Mouse (Mus musculus): Measurements from ENCODE around the gene Ccdc63.
A peak's percentile ranks its signal among the peaks of the same experiment; 100 is the strongest.

Ccdc63 gene

DNA sequence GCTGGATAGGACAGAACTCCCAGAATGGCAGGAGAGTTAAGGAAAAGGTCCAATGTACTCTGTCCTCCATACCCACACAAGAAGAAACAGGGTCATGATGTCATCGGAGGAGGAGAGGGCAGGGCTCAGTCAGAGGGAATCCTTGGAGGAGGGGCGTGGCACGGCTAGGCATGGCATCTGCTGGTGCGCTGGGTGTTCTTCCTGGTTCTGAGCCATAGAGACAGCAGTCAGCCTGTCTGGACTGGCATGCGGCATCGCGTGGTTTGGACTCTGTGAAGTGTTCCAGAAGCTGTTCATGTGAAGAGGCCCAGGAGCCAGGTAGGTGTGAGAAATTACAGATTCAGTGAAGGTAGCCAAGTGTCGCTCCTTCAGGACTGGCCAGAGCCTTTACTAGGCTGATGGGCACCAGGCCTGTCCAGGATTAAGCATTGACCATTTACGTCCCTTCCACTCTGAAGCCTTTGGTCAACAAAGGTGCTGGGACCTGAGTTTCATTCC lies 25.3 kb downstream of the Ccdc63 start:
- DNase-seq, result peak; percentile 89

DNA sequence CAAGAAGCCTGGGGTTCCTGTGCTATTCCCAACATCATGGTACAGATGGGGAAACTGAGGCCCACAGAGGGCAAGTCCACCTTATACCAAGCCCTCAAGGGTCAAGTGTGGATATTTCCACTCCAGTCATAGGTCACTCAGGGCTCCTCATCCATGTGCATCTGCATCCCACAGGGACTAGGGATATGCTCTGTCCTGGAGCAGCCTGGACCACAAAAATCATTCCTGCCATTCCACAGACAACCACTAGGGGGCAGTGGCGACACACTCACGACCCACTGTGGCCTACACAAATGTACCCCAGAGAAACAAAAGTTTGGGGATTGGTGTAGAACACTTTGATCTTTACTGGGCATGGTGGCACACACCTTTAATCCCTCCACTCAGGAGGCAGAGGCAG lies 26.4 kb downstream of the Ccdc63 start:
- DNase-seq, result peak; percentile 93

DNA sequence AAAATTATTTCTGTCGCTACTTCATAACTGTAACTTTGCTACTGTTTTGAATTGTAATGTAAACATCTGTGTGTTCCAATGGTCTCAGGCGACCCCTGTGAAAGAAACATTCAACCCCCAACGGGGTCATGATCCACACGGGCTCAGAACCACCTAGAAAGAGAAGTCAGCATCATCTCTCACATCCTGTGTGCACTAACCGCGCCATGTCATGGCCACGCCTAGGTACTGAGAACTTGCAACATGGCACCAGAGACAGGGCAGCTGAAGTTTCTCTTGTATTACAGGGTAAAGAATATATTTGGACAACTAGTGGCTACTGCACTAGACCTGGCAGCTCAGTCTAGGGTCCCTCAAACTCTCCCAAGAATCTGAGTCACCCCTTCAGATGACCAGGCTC lies 27.2 kb downstream of the Ccdc63 start:
- peak; percentile 85 for DNase-seq

DNA sequence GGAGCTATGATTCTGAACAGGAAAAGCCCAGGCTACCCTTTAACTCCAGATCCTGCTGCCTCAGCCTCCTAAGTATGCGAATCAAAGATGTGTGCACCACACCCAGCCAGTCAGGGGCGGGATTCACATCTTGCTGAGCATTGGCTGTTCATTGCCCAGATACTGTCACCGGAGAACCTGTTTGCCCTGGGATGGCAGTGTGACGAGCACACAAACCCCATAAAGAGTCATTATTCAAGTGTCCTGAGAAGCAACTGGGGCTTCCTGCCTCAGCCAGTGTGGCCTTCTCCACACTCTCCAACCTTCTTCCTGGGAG lies 28.7 kb downstream of the Ccdc63 start:
- DNase-seq, result no peak

DNA sequence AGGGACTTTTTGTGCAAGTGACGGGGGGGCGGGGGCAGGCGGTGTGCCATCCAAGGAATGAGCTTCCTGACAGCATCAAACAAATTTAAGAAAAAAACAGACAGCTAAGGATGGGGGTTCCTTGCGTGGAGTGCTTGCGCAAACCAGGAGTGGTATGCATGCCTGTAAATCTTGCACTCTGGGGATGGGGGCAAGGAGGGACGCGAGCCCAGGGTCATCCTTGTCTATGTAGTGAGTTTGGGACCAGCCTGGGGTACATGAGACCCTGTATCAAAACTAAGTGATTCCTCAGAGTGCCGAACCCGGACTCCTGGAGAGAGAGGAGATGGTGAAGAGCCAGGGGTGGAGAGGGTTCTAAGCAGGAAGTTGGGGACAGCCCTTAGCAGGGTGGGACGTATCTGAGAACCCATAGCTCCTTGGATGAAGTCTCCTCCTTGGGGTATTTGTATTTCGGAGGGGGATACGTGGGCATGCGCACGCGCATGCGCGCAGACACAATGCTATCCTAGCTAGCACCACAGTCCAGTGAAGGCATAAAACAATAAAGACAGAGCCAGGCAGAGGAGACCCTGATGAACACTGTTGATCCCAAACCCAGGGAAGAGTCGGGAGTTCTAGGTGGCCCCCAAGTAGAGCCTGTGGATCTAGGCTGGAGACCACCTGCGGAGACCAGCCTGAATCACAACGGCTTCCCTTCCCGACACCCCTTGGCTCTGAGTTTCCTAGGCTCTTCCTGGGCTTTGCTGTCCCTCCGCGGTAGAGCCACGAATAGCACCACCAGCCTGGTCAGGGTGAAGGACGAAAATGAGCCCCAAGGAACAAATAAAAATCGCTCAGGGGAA lies 29.3 kb downstream of the Ccdc63 start:
- peak; percentile 92 for DNase-seq

DNA sequence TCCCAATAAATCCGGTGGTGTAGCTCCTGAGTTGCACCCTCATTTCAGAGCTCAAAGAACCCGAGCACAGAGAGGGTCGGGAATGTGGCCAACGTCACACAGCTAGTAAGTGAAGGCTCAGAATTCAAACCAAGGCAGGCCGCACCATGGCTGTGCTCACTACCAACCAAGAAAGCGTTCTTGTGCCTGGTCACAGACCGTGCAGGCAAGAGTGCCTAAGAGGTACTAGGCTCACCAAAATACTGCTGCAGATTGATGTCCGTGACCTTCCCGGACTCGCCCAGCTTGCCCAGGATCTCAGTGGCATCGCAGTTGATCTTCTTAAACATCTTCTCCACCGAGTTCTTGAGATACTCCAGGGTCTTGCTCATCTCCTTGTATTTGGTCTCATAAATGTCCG lies 30.0 kb downstream of the Ccdc63 start:
- peak; percentile 89 for DNase-seq

DNA sequence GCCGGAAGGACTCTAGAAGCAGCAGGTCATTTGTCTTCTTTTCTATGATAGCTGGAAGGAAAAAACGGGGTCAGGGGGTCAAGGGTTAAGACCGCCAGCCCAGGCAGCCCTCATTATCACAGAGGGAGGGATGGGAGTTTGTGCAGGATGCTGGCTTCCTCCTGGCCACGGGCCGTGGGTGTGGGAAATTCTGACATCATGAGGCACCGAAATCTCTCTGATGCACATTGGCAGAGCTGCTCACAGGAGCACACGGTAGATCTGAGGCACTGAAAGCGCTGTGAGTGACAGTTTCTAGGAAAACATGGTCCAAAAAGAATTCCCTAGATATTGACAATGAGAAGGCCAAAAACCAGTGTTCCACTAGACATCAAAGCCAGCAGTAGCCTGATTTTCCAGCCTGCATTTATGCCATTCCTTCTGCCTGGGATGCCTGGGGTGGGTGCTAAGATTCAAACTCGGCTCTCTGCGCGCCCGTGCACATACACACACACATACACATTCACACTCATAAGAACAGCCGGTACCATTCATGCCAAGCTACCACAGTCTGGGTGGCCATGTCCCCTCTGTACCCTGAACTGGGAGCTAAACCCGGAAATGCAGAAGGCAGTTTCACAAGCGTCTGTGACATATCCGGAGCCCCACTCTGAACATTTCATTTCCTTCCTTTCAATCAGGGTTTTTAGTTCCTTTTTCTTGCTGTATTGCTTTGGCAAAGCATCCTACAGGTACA lies 31.1 kb downstream of the Ccdc63 start:
- peak; percentile 96 for DNase-seq

DNA sequence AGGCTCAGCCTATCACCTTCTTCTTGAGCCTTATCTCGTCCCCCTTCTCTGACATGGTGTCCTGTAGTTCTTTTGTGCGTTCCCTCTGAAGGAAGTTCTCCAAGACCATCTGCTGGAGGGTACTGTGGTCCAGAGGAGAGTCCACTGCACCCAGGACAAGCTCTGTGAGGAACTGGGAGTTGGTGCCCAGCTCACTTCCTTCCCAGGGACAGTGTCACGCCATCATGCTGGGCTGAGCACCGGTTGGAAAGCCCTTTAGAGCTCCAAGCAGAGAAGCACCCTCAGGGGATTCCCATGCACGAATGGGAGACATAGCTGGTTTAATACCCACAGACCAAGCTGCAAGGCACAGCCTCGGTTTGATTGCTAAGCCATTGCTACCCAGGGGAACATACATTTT lies 32.5 kb downstream of the Ccdc63 start:
- peak; percentile 95 for DNase-seq

DNA sequence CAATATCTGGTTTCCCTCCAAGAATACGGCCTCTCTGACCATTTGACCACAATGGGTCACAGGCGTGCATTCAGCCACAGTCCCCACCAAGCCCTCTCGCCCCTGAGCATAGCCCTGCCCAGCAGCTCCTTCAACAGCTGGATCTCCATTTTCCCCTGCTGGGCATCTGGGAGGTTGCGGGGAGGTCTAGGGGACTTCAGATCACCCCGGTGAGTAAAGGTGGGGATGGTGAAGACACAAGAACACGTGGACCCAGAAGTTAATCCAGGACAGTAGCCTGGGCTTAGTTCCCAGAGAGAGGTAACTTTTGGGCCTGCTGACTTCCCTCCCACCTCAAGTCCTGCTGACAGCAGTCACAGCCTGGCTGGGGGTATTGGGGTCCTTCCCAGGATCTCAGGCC lies 34.4 kb downstream of the Ccdc63 start:
- DNase-seq, result peak; percentile 93

DNA sequence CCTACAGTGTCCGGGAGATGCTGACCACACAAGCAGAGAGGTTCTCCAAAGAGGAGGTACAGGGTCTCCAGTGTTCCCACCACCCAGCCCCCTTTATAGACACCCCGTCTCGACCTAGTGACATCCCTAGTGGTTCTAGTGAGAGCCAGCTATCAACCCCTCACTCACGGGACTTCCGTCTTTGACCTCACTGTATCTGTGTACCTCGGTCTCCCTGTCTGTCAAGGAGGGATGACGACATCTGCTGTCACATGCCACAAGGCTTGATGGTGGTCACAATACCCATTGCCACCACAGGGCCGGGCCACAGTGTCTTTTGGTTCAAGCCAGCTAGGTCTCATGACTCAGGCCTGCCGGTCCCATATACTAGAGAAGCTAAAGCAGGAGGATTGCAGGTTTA lies 35.6 kb downstream of the Ccdc63 start:
- peak; percentile 93 for DNase-seq

DNA sequence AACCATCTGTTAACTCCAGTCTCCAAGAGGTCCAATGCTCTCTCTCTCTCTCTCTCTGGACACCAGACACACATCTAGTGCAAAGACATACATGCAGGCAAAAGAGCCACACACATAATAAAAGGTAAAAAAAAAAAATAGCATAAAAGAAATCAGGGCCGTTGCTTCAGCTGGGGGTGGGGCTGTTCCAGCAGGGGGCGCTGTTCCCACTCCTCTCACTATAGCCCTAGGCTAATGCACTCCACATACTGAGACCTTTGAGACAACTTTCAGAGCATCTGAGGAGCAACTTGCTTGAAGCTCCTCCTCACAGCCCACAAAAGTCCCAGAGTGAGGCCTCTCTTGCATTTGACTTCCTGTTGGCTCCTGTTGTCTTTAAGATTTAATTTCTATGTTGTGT lies 36.4 kb downstream of the Ccdc63 start:
- DNase-seq, result no peak

DNA sequence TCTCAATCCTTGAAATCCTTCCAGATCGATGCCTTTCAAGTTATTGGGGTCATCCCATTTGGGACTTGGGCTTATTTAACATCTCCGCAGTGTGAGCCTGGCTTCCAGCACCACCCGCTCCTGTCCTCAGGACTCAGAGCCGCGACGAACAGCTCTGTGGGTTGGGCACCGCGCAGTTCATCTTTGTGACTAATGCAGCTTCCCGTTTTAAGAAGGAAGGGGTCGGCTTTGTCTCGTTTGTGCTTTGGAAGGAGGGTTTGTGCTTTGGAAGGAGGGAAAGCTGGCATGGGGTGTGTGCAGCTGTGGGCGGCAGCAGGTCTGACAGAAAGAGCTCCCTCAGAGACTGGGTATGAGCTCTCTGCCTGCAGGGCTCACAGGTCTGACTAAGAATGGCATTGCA lies 37.5 kb downstream of the Ccdc63 start:
- DNase-seq, result peak; percentile 88

DNA sequence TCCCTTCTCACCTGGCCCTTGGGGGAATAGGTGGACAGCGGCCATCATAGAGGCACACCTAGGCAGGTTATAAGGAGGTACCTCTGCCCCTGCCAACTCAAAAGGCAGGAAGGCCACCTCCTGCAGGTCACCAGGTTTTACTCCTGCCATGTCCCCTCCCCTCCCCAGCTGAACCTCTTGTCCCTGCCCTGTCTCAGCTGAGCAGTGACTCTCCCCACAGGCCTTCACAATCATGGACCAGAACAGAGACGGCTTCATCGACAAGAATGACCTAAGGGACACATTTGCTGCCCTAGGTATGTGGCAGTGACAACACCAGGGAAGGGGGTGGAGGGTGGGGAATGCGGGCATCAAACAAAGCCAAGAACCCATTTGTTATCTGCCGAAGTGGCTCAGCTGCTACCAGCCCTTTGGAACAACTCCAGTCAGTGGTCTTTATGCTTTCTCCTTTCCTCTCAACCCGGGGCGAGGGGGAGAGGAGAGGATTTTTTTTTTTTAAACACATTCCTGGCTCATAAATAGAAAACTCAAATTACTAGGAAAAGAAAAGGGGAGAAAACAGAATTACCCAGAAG lies 38.1 kb downstream of the Ccdc63 start:
- DNase-seq, result peak; percentile 96

DNA sequence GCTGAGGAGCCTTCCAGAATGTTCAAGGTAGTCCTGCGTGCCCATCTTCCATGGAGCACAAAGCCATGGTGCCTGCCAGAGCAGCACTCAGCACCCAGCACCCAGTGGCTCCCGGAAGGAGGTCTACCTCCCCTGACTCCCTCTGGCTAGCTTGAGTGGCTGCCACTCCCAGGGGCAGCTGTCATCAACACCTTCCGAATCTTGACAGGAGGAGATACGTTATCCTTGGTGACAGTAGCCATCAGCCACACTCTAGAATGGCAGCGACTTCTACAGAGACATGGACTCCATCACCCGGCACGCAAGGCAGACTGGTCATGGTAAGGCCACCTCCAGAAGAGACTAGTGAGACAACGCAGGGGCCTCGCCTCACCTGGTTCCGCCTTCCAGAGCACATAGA lies 46.2 kb downstream of the Ccdc63 start:
- peak; percentile 98 for DNase-seq

DNA sequence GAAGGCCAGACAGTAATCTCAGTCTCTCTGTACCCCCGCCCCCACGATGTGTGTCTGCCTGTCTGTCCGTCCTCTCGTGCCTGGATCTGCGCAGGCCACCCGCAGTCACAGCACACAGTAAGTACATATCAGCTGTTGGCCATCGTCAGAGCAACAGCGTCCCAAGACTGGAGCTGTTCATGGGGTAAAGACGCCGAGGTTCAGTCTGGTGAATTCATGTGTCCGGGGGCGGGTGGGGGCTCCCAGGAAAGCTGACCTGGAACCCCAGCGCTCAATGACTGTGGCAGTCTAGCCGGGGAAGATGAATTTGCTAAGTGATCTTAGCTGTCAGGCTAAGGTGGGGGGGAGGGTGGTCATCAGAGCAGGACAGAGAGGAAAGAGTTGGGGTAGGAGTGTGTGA lies 46.9 kb downstream of the Ccdc63 start:
- peak; percentile 92 for DNase-seq

DNA sequence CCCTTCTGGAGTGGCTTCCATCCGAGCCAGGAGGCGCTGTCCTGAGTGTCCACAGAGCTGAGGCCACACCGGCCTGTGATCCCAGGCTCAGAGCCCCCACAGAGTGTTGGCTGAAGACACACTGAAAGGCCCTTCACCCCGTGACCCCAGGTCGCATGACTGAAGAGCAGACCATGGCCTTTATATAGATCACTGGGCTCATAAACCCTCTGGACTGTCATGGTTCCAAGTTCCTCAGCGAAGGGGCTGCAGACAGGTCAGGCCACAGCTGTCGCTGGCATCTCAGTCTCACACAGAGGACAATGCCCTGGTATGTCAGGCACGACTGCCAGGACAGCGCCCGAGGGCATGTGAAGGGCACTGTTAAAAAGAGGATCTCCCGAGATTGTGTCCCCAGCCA lies 47.8 kb downstream of the Ccdc63 start:
- peak; percentile 99 for DNase-seq

DNA sequence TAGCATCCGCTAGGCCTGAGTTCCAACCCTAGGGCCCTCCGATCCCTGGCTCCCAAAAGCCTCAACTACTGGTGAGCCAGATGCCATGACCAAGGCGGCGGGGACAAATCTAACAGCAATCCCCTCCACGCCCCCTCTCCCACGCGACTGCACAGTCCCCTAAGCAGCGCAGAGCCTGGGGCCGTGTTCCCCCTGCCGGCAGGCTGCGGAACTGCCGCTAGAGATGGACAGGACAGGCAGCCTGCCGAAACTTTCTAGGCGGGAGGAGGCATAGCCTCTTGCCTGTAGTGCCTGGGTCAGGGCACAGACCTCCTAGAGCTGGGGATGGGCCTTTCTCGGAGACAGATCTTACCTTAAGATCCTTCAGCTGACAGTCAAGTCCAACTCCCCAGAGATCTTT lies 49.6 kb downstream of the Ccdc63 start:
- no peak for DNase-seq

DNA sequence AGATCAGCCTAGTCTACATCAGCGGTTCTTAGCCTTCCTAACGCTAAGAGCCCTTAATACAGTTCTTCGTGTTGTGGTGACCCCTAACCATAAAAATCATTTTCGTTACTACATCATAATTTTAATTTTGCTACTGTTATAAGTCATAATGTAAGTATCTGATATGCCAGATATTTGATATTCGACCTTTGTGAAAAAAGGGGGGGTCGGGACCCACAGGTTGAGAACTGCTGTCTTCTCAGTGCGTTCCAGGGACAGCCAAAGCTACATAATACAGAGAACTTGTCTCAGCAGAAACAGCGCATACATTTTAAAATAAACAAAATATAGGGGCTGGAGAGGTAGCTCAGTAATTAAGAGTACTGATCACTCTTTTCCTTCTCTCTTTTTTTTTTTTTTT lies 51.0 kb downstream of the Ccdc63 start:
- DNase-seq, result no peak

DNA sequence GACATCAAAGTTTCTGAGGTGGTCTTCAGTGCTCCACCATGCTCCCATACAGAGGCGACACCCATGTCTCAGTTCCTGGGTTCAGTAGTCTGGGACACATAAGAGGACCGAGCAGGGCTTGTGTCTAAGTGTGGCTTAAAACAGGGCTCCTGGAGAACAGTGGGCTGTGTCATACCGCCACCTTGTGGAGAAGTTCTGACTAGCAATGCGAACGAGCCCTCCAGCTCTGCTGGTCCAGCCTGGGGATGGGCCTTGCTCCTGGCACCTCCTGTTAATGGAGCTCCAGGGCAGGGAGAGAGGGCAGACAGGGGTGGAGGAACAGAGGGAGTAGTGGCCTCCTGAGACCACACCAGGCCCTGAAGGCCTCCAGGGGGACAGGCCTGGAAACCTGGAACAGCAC lies 51.7 kb downstream of the Ccdc63 start:
- peak; percentile 98 for DNase-seq

DNA sequence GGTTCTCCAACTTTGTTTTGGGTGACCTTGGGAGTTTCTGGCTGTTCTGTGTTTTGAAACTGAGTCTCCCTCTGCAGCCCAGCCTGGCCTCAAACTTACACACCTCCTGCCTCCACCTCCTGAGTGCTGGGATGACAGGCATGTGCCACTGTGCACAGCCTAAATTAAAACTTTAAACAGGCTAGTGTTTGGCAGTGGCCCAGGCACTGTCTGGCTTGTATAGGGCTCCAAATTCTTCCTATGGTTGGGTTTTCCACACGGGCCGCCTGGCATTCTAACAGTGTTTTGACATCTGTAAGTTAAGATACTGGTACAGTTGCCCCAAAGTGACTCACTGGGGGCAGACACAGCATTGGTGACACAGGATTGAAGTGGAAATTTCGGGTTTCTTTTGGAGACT lies 54.5 kb downstream of the Ccdc63 start:
- no peak for DNase-seq

DNA sequence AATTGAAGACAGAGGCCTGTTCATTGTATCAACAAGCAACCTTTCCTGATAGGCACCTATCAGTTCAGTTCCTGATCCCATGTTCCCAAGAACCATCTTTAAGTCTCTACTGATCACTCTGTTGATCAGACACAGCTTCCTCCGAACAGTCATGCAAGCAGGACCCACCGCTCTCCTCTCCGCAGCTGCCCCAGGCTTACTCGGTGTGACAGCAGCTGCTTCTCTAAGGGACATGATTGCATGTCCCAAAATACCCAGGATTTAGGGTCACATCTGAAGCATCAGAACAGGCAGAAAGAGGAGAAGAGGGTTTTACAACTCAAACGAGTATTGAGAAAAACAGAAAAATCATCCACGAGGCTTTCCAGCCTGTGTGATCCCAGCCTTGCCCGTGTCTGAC lies 55.3 kb downstream of the Ccdc63 start:
- no peak for DNase-seq

DNA sequence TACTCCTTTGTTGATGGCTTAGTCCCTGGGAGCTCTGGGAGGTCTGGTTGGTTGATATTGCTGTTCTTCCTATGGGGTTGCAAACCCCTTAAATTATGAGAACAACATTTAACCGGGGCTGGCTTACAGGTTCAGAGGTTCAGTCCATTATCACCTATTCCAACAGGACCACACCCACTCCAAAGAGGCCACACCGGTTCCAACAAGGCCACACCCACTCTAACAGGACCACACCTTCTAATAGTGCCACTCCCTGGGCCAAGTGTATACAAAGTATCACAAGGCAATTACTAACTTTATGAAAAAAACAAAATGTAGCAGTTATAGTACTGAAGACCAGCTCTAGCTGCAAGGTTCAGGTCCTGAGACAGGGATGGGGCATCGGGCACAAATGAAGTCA lies 56.2 kb downstream of the Ccdc63 start:
- DNase-seq, result no peak

DNA sequence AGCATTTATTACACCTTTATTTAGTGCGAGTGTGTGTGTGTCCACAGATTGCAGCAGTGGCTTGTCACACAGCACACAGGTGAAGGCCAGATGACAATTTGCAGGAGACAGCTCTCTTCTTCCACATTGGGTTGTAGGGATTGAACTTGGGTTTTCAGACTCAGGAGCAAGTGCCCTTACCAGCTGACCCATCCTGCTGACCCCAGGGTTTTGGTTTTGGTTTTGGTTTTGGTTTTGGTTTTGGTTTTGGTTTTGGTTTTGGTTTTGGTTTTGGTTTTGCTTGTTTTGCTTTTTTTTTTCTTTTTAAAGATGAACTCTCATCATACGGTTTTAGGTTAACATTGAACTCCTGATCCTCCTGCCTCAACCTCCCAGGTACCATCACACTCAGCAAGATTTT lies 57.3 kb downstream of the Ccdc63 start:
- DNase-seq, result no peak

DNA sequence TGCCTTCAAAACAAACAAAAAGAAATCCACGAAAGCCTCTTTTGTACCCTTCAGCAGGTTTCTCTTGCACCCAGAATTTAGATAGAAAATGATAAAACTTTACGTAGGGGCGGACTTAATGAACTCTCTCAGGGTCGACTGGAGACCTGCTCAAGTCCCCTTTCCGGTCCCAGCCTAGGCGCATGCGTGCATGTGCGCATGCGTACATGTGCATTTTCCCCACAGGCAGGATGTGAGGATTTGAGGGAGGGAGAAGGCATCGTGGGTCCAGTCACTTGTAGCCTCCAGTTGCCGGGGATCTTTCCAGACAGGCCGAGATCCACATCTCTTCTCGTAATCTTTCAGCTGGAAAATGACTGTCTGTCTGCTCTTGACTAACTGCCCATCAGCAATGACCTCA lies 59.2 kb downstream of the Ccdc63 start:
- no peak for DNase-seq

All from heart, adult 11 months (tissue).